Mouse (Mus musculus): ENCODE measurements around the gene Usp10.

The Usp10 gene

GRCm38 (mm10) chr8:119960531-119961104 is 50.5 kb downstream of the Usp10 start:
- DNase-seq (ENCODE audit: low spot score), result no peak

GRCm38 (mm10) chr8:119964859-119965258 is 54.7 kb downstream of the Usp10 start:
- DNase-seq (ENCODE audit: low spot score), result no peak

- no peak for DNase-seq (ENCODE audit: low spot score)
Measured at GRCm38 (mm10) chr8:119967435-119967834, 57.3 kb downstream of the Usp10 start.

- DNase-seq (ENCODE audit: low spot score), result no peak
Measured at GRCm38 (mm10) chr8:119970169-119970568, 60.0 kb downstream of the Usp10 start.

GRCm38 (mm10) chr8:119972558-119972957 is 62.4 kb downstream of the Usp10 start:
- DNase-seq (ENCODE audit: low spot score), result no peak

GRCm38 (mm10) chr8:119978770-119979381 is 68.7 kb downstream of the Usp10 start:
- no peak for DNase-seq (ENCODE audit: low spot score)

GRCm38 (mm10) chr8:119981253-119981652 is 71.1 kb downstream of the Usp10 start:
- no peak for DNase-seq (ENCODE audit: low spot score)

GRCm38 (mm10) chr8:119984085-119984484 is 73.9 kb downstream of the Usp10 start:
- DNase-seq (ENCODE audit: low spot score), result no peak

- no peak for DNase-seq (ENCODE audit: low spot score)
Measured at GRCm38 (mm10) chr8:119986174-119986573, 76.0 kb downstream of the Usp10 start.

GRCm38 (mm10) chr8:119988087-119988486 is 77.9 kb downstream of the Usp10 start:
- no peak for DNase-seq (ENCODE audit: low spot score)

GRCm38 (mm10) chr8:119992249-119992648 is 82.1 kb downstream of the Usp10 start, which contains the start of gene Crispld2:
Gene Crispld2 (plus strand): TSS chr8:119992438.
- DNase-seq (ENCODE audit: low spot score), result peak; percentile 96

- peak; percentile 38 for DNase-seq (ENCODE audit: low spot score)
Measured at GRCm38 (mm10) chr8:119994114-119994513, 84.0 kb downstream of the Usp10 start.

GRCm38 (mm10) chr8:119994556-119994955 is 84.4 kb downstream of the Usp10 start:
- DNase-seq (ENCODE audit: low spot score), result peak; percentile 54

GRCm38 (mm10) chr8:119997266-119997665 is 87.1 kb downstream of the Usp10 start:
- no peak for DNase-seq (ENCODE audit: low spot score)

- no peak for DNase-seq (ENCODE audit: low spot score)
Measured at GRCm38 (mm10) chr8:120000461-120000860, 90.3 kb downstream of the Usp10 start.

- peak; percentile 65 for DNase-seq (ENCODE audit: low spot score)
Measured at GRCm38 (mm10) chr8:120001712-120002111, 91.6 kb downstream of the Usp10 start.

GRCm38 (mm10) chr8:120002348-120002747 is 92.2 kb downstream of the Usp10 start:
- DNase-seq (ENCODE audit: low spot score), result no peak

GRCm38 (mm10) chr8:120004154-120004702 is 94.1 kb downstream of the Usp10 start:
- peak; percentile 78 for DNase-seq (ENCODE audit: low spot score)

- DNase-seq (ENCODE audit: low spot score), result peak; percentile 50
Measured at GRCm38 (mm10) chr8:120004705-120005381, 94.7 kb downstream of the Usp10 start.

GRCm38 (mm10) chr8:120006645-120007160 is 96.5 kb downstream of the Usp10 start:
- DNase-seq (ENCODE audit: low spot score), result peak; percentile 64
